Mouse (Mus musculus) kidney, adult 2 months (tissue): ENCODE measurements around the gene Ankrd1.

Source experiments
- CTCF ChIP-seq: fragments of 200-500 bp; conservative IDR thresholded peaks from 2 replicates; pipeline ENCODE4 v1.5.1; 2011; ENCODE audit warnings: low read depth, mild to moderate bottlenecking, control low read depth, low read length, moderate library complexity, mixed read lengths; ENCODE audit not compliant: insufficient read depth, insufficient read length
- POLR2A ChIP-seq: fragments of 200-500 bp; IDR thresholded peaks from one replicate; pipeline ENCODE4 v1.6.1; 2011; ENCODE audit warnings: low read depth, low read length, control low read depth

- no peak for TF ChIP-seq CTCF
- no peak for TF ChIP-seq POLR2A
Measured at GRCm38 (mm10) chr19:36119783-36120471, at the start of gene Ankrd1.
